Mouse (Mus musculus): ENCODE results near the gene Zfp444.
A peak's percentile ranks its signal among the peaks of the same experiment; 100 is the strongest.
"Not testable (repeated sequence)": the region's sequence is repeated elsewhere in the genome, so short reads cannot be mapped to it uniquely, and the experiment has no call there.

Gene Zfp444

GRCm38 (mm10) chr7:6213144-6213543, 41.1 kb downstream of the Zfp444 start:
- peak; percentile 31 for DNase-seq (ENCODE audit: low read depth, low spot score)

- DNase-seq (ENCODE audit: low read depth, low spot score), result not testable (repeated sequence)
These were observed 42.7 kb downstream of the Zfp444 start for GRCm38 (mm10) chr7:6214691-6215090.

- no peak for DNase-seq (ENCODE audit: low read depth, low spot score)
These were observed 48.1 kb downstream of the Zfp444 start for GRCm38 (mm10) chr7:6220147-6220546.

- no peak for DNase-seq (ENCODE audit: low read depth, low spot score)
These were observed 50.0 kb downstream of the Zfp444 start, which contains the start of gene Zscan5b for GRCm38 (mm10) chr7:6221978-6222377. Zscan5b (plus strand) TSS chr7:6222278.

- DNase-seq (ENCODE audit: low read depth, low spot score), result peak; percentile 67
These were observed 56.5 kb downstream of the Zfp444 start for GRCm38 (mm10) chr7:6228491-6228890.

- no peak for DNase-seq (ENCODE audit: low read depth, low spot score)
These were observed 67.8 kb downstream of the Zfp444 start for GRCm38 (mm10) chr7:6239787-6240186.

GRCm38 (mm10) chr7:6240841-6241425, 68.9 kb downstream of the Zfp444 start:
- DNase-seq (ENCODE audit: low read depth, low spot score), result peak; percentile 64
